Mouse (Mus musculus): ENCODE data around the gene Sertad1. TPM values are rescaled to one million over a fixed set of nuclear protein-coding genes. Genes with fewer than 3 reads are reported as not detected.

Sertad1 gene
- polyA plus RNA-seq (2012; rRNA removed; ENCODE audit: low replicate concordance) = 41.7 and 97.4 TPM in 2 replicates

GRCm38 (mm10) chr7:27486770-27487697, at the start of gene Sertad1:
Gene Sertad1, plus strand, starts transcription at chr7:27486910.

GRCm38 (mm10) chr7:27447419-27448286, 39.1 kb upstream of the Sertad1 start, which contains the start of the genes Sptbn4 and Blvrb:
Gene Sptbn4, minus strand, starts transcription at chr7:27447686.
Gene Blvrb, plus strand, starts transcription at chr7:27447978.

GRCm38 (mm10) chr7:27473156-27473834, 13.4 kb upstream of the Sertad1 start, which contains the start of gene Sertad3:
Gene Sertad3, plus strand, starts transcription at chr7:27473768.

GRCm38 (mm10) chr7:27499036-27499435, 12.3 kb downstream of the Sertad1 start, which contains the start of gene Prx:
Gene Prx, plus strand, starts transcription at chr7:27499324.

GRCm38 (mm10) chr7:27522967-27523366, 36.3 kb downstream of the Sertad1 start, which contains the start of gene Hipk4:
Gene Hipk4, plus strand, starts transcription at chr7:27523267.

Other genes starting within 250 kb of the Sertad1 start
- 10.6 and 11.3 TPM in 2 replicates for gene Numbl, start 228.5 kb upstream of the Sertad1 start, polyA plus RNA-seq (2012; rRNA removed; ENCODE audit: low replicate concordance)
- gene Ltbp4, start 149.2 kb upstream of the Sertad1 start, polyA plus RNA-seq (2012; rRNA removed; ENCODE audit: low replicate concordance) = 133 and 135 TPM in 2 replicates
- gene Shkbp1, start 130.9 kb upstream of the Sertad1 start, polyA plus RNA-seq (2012; rRNA removed; ENCODE audit: low replicate concordance) = 102 and 115 TPM in 2 replicates
- gene Gm20479, start 129.5 kb upstream of the Sertad1 start, polyA plus RNA-seq (2012; rRNA removed; ENCODE audit: low replicate concordance) = not detected in 2 replicates
- 0.30 and 0.39 TPM in 2 replicates for gene Sptbn4, start 39.2 kb upstream of the Sertad1 start, polyA plus RNA-seq (2012; rRNA removed; ENCODE audit: low replicate concordance)
- gene Blvrb, start 38.9 kb upstream of the Sertad1 start, polyA plus RNA-seq (2012; rRNA removed; ENCODE audit: low replicate concordance) = 87.9 and 102 TPM in 2 replicates
- gene Sertad3, start 13.1 kb upstream of the Sertad1 start, polyA plus RNA-seq (2012; rRNA removed; ENCODE audit: low replicate concordance) = 14.9 and 16.7 TPM in 2 replicates
- gene Prx, start 12.4 kb downstream of the Sertad1 start, polyA plus RNA-seq (2012; rRNA removed; ENCODE audit: low replicate concordance) = 0.41 and 0.70 TPM in 2 replicates
- 0.76 and 0.79 TPM in 2 replicates for gene Hipk4, start 36.4 kb downstream of the Sertad1 start, polyA plus RNA-seq (2012; rRNA removed; ENCODE audit: low replicate concordance)
- 64.8 and 71.2 TPM in 2 replicates for gene Pld3, start 66.3 kb downstream of the Sertad1 start, polyA plus RNA-seq (2012; rRNA removed; ENCODE audit: low replicate concordance)
- 15.7 and 19.1 TPM in 2 replicates for gene 2310022A10Rik, start 66.3 kb downstream of the Sertad1 start, polyA plus RNA-seq (2012; rRNA removed; ENCODE audit: low replicate concordance)
- 27.6 and 31.4 TPM in 2 replicates for gene Akt2, start 104.6 kb downstream of the Sertad1 start, polyA plus RNA-seq (2012; rRNA removed; ENCODE audit: low replicate concordance)
- gene Ttc9b, start 167.0 kb downstream of the Sertad1 start, polyA plus RNA-seq (2012; rRNA removed; ENCODE audit: low replicate concordance) = 0.51 and 0.71 TPM in 2 replicates
- gene Map3k10, start 187.7 kb downstream of the Sertad1 start, polyA plus RNA-seq (2012; rRNA removed; ENCODE audit: low replicate concordance) = 20.3 and 23.1 TPM in 2 replicates
- gene Zfp607b, start 202.4 kb downstream of the Sertad1 start, polyA plus RNA-seq (2012; rRNA removed; ENCODE audit: low replicate concordance) = not detected in 2 replicates
- 0.34 and 0.52 TPM in 2 replicates for gene Zfp60, start 244.5 kb downstream of the Sertad1 start, polyA plus RNA-seq (2012; rRNA removed; ENCODE audit: low replicate concordance)

Data from duodenum, adult 2 months (tissue).